12 mouse cellular contexts compared by ENCODE assay signal in the genomic region with DNA sequence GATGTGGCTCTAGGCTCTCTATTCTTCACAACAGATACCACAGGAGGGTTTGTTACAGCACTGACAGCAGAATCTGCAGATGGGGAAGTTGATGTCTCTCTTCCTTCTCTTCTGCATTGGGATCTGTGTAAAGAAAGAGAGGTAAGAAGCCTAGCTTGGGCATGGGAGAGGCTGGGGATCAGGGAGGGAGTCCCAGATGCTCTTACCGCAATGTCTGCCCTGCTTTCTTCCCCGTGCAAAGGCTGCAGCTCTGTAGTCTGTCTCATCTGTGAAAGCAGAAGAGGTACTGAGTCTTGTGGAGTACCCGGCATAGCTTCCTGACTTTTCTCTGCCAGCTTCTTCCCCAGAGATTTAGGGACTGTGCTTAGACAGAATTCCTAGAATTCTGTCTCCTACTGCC. TPM values are rescaled to one million over a fixed set of nuclear protein-coding genes. Genes with fewer than 3 reads are reported as not detected.
"Had no signal": no experiment of that assay in that cellular context is flagged by ENCODE, and none has a peak within 500 bp of the region (broad histone marks: within the 10 kb centered on the region; RNA-seq: fewer than 3 reads in every experiment).

No protein-coding gene starts in this region.

RNA-seq across cellular contexts. Expression of a gene that starts 2.0 kb away (rescaled TPM):
- total RNA-seq: hematopoietic stem cell, adult 5-6 weeks; hindbrain, postnatal 0 days; layer of hippocampus, adult 18-20 months; layer of hippocampus, adult 2 months; layer of hippocampus, adult 8-10 months; layer of hippocampus, postnatal 10 days; layer of hippocampus, postnatal 14 days; layer of hippocampus, postnatal 25 days; layer of hippocampus, postnatal 36 days; left cerebral cortex, adult 18-20 months; left cerebral cortex, adult 2 months had no signal

RNA-seq across cellular contexts. Expression of a gene that starts 7.8 kb away (rescaled TPM):
- total RNA-seq: heart, postnatal 36 days; hematopoietic stem cell, adult 5-6 weeks had no signal

RNA-seq across cellular contexts. Expression of a gene that starts 21.3 kb away (rescaled TPM):
- total RNA-seq: hematopoietic stem cell, adult 5-6 weeks; hindbrain, postnatal 0 days; layer of hippocampus, adult 18-20 months; layer of hippocampus, adult 2 months; layer of hippocampus, adult 8-10 months; layer of hippocampus, postnatal 10 days; layer of hippocampus, postnatal 14 days; layer of hippocampus, postnatal 25 days; layer of hippocampus, postnatal 36 days; left cerebral cortex, adult 18-20 months; left cerebral cortex, adult 2 months had no signal

RNA-seq across cellular contexts. Expression of a gene that starts 42.3 kb away (rescaled TPM):
- total RNA-seq: hematopoietic stem cell, adult 5-6 weeks; layer of hippocampus, adult 18-20 months; layer of hippocampus, adult 2 months; layer of hippocampus, postnatal 10 days; layer of hippocampus, postnatal 14 days; layer of hippocampus, postnatal 25 days; layer of hippocampus, postnatal 36 days; left cerebral cortex, adult 2 months had no signal
